Mouse (Mus musculus): Measurements from ENCODE around the gene Arhgap40. TPM values are rescaled to one million over a fixed set of nuclear protein-coding genes. Genes with fewer than 3 reads are reported as not detected.
A peak's percentile ranks its signal among the peaks of the same experiment; 100 is the strongest.

The Arhgap40 gene
- polyA plus RNA-seq, 1 experiment from 2014 or later: 0.25 TPM

GRCm38 (mm10) chr2:158519071-158519470 lies 6.5 kb downstream of the Arhgap40 start:
- H3K4me2 ChIP-seq (replicated peaks): no peak overlapping the region
- no peak overlapping the region for H3K27ac ChIP-seq
- H3K36me3 ChIP-seq: no peaks in the 10 kb centered on the region
- no peak overlapping the region for H3K4me3 ChIP-seq
- no peaks in the 10 kb centered on the region for H3K9me3 ChIP-seq
- no peak for ATAC-seq (ENCODE audit: low FRiP score, low read depth)
- no peaks in the 10 kb centered on the region for H3K27me3 ChIP-seq (replicated peaks)
- WGBS: 85% methylated on average over 11 of the region's 11 CpGs
- H3K4me1 ChIP-seq: no peaks in the 10 kb centered on the region
- H3K9ac ChIP-seq: no peak overlapping the region

- H3K4me1 ChIP-seq: no peaks in the 10 kb centered on the region
- H3K36me3 ChIP-seq: no peaks in the 10 kb centered on the region
- H3K27ac ChIP-seq: no peak overlapping the region
- H3K27me3 ChIP-seq (replicated peaks): no peaks in the 10 kb centered on the region
- no peak for ATAC-seq (ENCODE audit: low FRiP score, low read depth)
- H3K4me2 ChIP-seq (replicated peaks): no peak overlapping the region
- no peaks in the 10 kb centered on the region for H3K9me3 ChIP-seq
- no peak overlapping the region for H3K9ac ChIP-seq
- WGBS: 88% methylated on average over 6 of the region's 6 CpGs
- no peak overlapping the region for H3K4me3 ChIP-seq
Measured at GRCm38 (mm10) chr2:158519800-158520199, 7.2 kb downstream of the Arhgap40 start.

- no peak overlapping the region for H3K9ac ChIP-seq
- no peaks in the 10 kb centered on the region for H3K9me3 ChIP-seq
- WGBS: 76% methylated on average over 8 of the region's 8 CpGs
- H3K36me3 ChIP-seq: no peaks in the 10 kb centered on the region
- no peak overlapping the region for H3K27ac ChIP-seq
- no peak overlapping the region for H3K4me3 ChIP-seq
- ATAC-seq (ENCODE audit: low FRiP score, low read depth): no peak
- no peak overlapping the region for H3K4me2 ChIP-seq (replicated peaks)
- H3K4me1 ChIP-seq: no peaks in the 10 kb centered on the region
- H3K27me3 ChIP-seq (replicated peaks): no peaks in the 10 kb centered on the region
Measured at GRCm38 (mm10) chr2:158523060-158523459, 10.5 kb downstream of the Arhgap40 start.

GRCm38 (mm10) chr2:158524129-158524860 lies 11.7 kb downstream of the Arhgap40 start:
- ATAC-seq (ENCODE audit: low FRiP score, low read depth): no peak
- Histone ChIP-seq H3K36me3 (no peaks in the 10 kb centered on the region), H3K27ac (no peak overlapping the region), H3K4me2 (replicated peaks) (no peak overlapping the region), H3K4me1 (no peaks in the 10 kb centered on the region), H3K4me3 (no peak overlapping the region), H3K9ac (no peak overlapping the region), H3K9me3 (no peaks in the 10 kb centered on the region), H3K27me3 (replicated peaks) (no peaks in the 10 kb centered on the region)
- 80% methylated on average over 16 of the region's 16 CpGs for WGBS

- 9% methylated on average over 4 of the region's 4 CpGs for WGBS
Measured at GRCm38 (mm10) chr2:158534090-158534489, 21.5 kb downstream of the Arhgap40 start.

GRCm38 (mm10) chr2:158534559-158534958 lies 22.0 kb downstream of the Arhgap40 start:
- no peak overlapping the region for H3K9ac ChIP-seq
- H3K27me3 ChIP-seq (replicated peaks): no peaks in the 10 kb centered on the region
- no peak overlapping the region for H3K4me3 ChIP-seq
- no peak overlapping the region for H3K4me2 ChIP-seq (replicated peaks)
- 79% methylated on average over 8 of the region's 8 CpGs for WGBS
- H3K9me3 ChIP-seq: 0 out of 2 replicates have a peak, but pooled peaks cover 3% of the 10 kb centered on the region
- H3K36me3 ChIP-seq: no peaks in the 10 kb centered on the region
- H3K4me1 ChIP-seq: no peaks in the 10 kb centered on the region; the same call in 1 of the 2 replicates
- peak; percentile 33; the same call in 1 of the 2 replicates for ATAC-seq (ENCODE audit: low FRiP score, low read depth)
- H3K27ac ChIP-seq: no peak overlapping the region

More at GRCm38 (mm10) chr2:158534090-158534489, 21.5 kb downstream of the Arhgap40 start:
- ATAC-seq (ENCODE audit: low FRiP score, low read depth): peak; percentile 63
- H3K27ac ChIP-seq: no peak overlapping the region
- H3K9ac ChIP-seq: no peak overlapping the region
- no peaks in the 10 kb centered on the region for H3K27me3 ChIP-seq (replicated peaks)
- no peaks in the 10 kb centered on the region for H3K4me1 ChIP-seq
- no peak overlapping the region for H3K4me2 ChIP-seq (replicated peaks)
- 0 out of 2 replicates have a peak, but pooled peaks cover 3% of the 10 kb centered on the region for H3K9me3 ChIP-seq
- H3K36me3 ChIP-seq: no peaks in the 10 kb centered on the region
- H3K4me3 ChIP-seq: no peak overlapping the region

GRCm38 (mm10) chr2:158539433-158540305 lies 27.1 kb downstream of the Arhgap40 start:
- H3K9ac ChIP-seq: no peak overlapping the region
- 51% methylated on average over 24 of the region's 24 CpGs for WGBS
- no peaks in the 10 kb centered on the region for H3K9me3 ChIP-seq
- H3K36me3 ChIP-seq: no peaks in the 10 kb centered on the region
- H3K27ac ChIP-seq: no peak overlapping the region
- H3K4me2 ChIP-seq (replicated peaks): peak overlapping the region; percentile 49
- H3K4me1 ChIP-seq: no peaks in the 10 kb centered on the region; the same call in 1 of the 2 replicates
- H3K27me3 ChIP-seq (replicated peaks): no peaks in the 10 kb centered on the region
- 0 out of 2 replicates have a peak overlapping the region, but pooled peaks have one; percentile 1 for H3K4me3 ChIP-seq
- ATAC-seq (ENCODE audit: low FRiP score, low read depth): 0 out of 2 replicates have a peak, but pooled peaks have one; percentile 41

- 52% methylated on average over 4 of the region's 4 CpGs for WGBS
- H3K27me3 ChIP-seq (replicated peaks): no peaks in the 10 kb centered on the region
- H3K4me2 ChIP-seq (replicated peaks): no peak overlapping the region
- H3K27ac ChIP-seq: no peak overlapping the region
- no peak overlapping the region for H3K4me3 ChIP-seq
- no peaks in the 10 kb centered on the region for H3K36me3 ChIP-seq
- no peak overlapping the region for H3K9ac ChIP-seq
- H3K9me3 ChIP-seq: no peaks in the 10 kb centered on the region
- H3K4me1 ChIP-seq: no peaks in the 10 kb centered on the region; the same call in 1 of the 2 replicates
- ATAC-seq (ENCODE audit: low FRiP score, low read depth): no peak
Measured at GRCm38 (mm10) chr2:158541286-158541685, 28.7 kb downstream of the Arhgap40 start.

- no peak overlapping the region for H3K9ac ChIP-seq
- H3K27ac ChIP-seq: no peak overlapping the region
- H3K36me3 ChIP-seq: no peaks in the 10 kb centered on the region
- no peak for ATAC-seq (ENCODE audit: low FRiP score, low read depth)
- H3K4me1 ChIP-seq: 0 out of 2 replicates have a peak, but pooled peaks cover 5% of the 10 kb centered on the region
- no peaks in the 10 kb centered on the region for H3K9me3 ChIP-seq
- H3K4me3 ChIP-seq: no peak overlapping the region
- H3K27me3 ChIP-seq (replicated peaks): peaks cover 7% of the 10 kb centered on the region; the same call in 1 of the 2 replicates
- whole genome bisulfite sequencing: 62% methylated on average over 2 of the region's 2 CpGs
- no peak overlapping the region for H3K4me2 ChIP-seq (replicated peaks)
Measured at GRCm38 (mm10) chr2:158545266-158545665, 32.7 kb downstream of the Arhgap40 start.

- 3% methylated on average over 17 of the region's 17 CpGs for WGBS
- Histone ChIP-seq H3K9ac (peak overlapping the region; percentile 22; the same call in 1 of the 2 replicates), H3K4me3 (no peak overlapping the region), H3K4me1 (0 out of 2 replicates have a peak, but pooled peaks cover 5% of the 10 kb centered on the region), H3K27me3 (replicated peaks) (peaks cover 20% of the 10 kb centered on the region), H3K27ac (no peak overlapping the region), H3K9me3 (no peaks in the 10 kb centered on the region), H3K36me3 (no peaks in the 10 kb centered on the region), H3K4me2 (replicated peaks) (peak overlapping the region; percentile 39)
- peak; percentile 65 for ATAC-seq (ENCODE audit: low FRiP score, low read depth)
Measured at GRCm38 (mm10) chr2:158546751-158547150, 34.2 kb downstream of the Arhgap40 start.

- Histone ChIP-seq H3K36me3 (no peaks in the 10 kb centered on the region), H3K27ac (no peak overlapping the region), H3K4me2 (replicated peaks) (no peak overlapping the region), H3K4me3 (no peak overlapping the region), H3K9me3 (no peaks in the 10 kb centered on the region), H3K27me3 (replicated peaks) (peaks cover 42% of the 10 kb centered on the region), H3K9ac (no peak overlapping the region), H3K4me1 (peaks cover 17% of the 10 kb centered on the region)
- WGBS: 6% methylated on average over 3 of the region's 3 CpGs
- peak; percentile 64; the same call in 1 of the 2 replicates for ATAC-seq (ENCODE audit: low FRiP score, low read depth)
Measured at GRCm38 (mm10) chr2:158550067-158550466, 37.5 kb downstream of the Arhgap40 start.

GRCm38 (mm10) chr2:158554366-158554765 lies 41.8 kb downstream of the Arhgap40 start:
- peaks cover 19% of the 10 kb centered on the region for H3K4me1 ChIP-seq
- 14% methylated on average over 10 of the region's 10 CpGs for WGBS
- no peak overlapping the region for H3K9ac ChIP-seq
- no peaks in the 10 kb centered on the region; the same call in 1 of the 2 replicates for H3K9me3 ChIP-seq
- H3K27me3 ChIP-seq (replicated peaks): peaks cover 50% of the 10 kb centered on the region
- H3K27ac ChIP-seq: no peak overlapping the region
- no peak overlapping the region for H3K4me2 ChIP-seq (replicated peaks)
- no peak for ATAC-seq (ENCODE audit: low FRiP score, low read depth)
- H3K4me3 ChIP-seq: no peak overlapping the region
- H3K36me3 ChIP-seq: no peaks in the 10 kb centered on the region

All from neural tube, embryonic 12.5 days (tissue).